Mouse (Mus musculus) right cerebral cortex, postnatal 14 days (tissue): ENCODE measurements at regions not wholly inside any gene's neighbourhood (a gene's known extent, or its start where the extent isn't known, plus 50 kb on each side); places are given as distances from the start of the nearest gene placed in this dataset.
A peak's percentile ranks its signal among the peaks of the same experiment; 100 is the strongest.

Experiments
- DNase-seq: peaks from one replicate; pipeline ENCODE4 v3.0.0; 2022

DNA sequence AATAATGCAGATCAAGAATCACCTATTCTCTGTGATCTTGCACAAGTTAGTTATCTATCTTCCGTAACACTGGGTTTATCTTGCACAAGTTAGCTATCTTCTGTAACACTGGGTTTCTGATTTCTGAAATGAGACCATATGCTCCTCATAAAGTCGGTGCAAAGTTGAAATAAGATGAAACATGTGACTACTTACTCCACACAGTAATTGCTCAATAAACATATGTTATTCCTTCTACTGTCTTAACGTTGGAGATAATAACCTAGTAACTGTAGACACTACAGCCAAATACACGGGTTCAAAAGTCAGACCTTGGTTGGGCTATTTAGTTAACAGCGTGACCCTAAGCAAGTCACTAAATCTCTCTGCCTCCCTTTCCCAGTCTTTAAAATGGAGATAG lies 65.8 kb upstream of the Atp11b start:
- no peak for DNase-seq

DNA sequence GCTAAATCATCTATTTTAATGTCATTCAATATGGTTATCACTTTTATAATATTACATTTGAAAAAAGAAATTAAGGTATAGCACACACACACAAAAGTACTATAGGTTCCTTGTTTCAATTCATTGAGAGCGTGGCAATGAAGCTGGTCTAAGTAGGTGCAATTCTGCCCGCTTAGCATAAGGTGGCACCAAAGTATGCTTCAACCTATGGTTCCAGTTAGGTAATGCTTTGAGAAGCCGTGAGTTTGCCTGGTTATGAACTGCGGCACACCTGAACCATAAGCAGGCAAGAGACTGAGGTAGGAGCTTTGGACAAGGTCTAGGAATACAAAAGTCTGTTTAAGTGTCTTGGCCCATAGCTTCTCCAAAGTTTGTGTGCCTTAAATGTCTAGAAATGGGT lies 65.1 kb upstream of the Atp11b start:
- DNase-seq = no peak

DNA sequence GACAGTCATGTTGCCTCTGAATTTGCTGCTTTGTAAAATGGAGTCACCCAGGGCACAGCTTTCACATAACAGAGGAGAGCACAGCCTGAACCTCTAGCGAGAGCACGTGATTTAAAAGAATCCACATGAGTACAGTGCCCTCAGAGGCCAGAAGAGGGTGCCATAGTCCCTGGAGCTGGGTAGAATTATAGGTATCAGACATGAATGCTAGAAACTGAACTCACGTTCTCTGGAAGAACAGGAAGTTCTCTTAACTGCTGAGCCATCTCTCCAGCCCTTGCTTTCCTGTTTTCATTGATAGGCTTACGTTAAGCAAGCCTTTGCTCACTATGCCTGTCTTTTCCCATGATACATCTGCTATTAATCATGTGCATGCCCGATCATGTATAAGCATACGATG lies 60.9 kb upstream of the Atp11b start:
- DNase-seq = peak; percentile 79

DNA sequence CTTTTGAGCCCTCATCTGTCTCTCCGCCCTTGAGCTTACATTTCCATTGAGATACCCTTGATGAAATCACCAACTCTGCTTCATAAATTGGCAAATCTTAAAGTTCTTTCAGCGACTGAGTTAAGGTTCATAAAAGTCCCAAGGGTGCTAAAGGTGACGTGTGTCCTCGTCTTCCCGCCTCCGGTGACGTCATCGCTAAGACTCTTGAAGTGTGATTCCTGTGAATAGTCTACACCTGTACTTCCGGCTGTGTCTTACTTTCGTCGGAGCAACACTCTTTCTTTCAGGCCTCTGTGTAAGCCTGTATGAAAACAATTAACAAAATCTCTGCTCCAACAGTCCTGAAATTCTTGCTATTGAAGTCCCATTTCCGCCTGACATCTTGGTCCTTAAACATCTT lies 60.4 kb upstream of the Atp11b start:
- DNase-seq = no peak

DNA sequence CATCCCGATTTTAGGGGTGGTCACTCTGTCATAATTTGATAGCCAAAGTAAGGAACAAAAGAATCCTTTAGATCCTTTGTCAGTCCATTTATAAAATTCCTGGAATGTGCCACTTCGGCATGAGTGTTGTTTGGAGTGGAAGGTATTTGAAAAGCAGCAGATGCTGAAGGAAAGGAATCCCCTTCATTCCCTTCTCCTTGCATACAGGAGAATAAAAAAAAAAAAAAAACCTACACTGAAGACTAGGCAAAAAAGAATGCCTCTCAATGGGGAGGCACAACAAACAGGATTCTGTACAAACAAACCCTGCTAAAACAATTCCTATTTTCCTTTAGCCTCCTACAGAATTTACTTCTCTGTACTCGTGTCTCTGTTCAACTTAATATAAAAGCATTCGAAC lies 59.7 kb upstream of the Atp11b start:
- no peak for DNase-seq

DNA sequence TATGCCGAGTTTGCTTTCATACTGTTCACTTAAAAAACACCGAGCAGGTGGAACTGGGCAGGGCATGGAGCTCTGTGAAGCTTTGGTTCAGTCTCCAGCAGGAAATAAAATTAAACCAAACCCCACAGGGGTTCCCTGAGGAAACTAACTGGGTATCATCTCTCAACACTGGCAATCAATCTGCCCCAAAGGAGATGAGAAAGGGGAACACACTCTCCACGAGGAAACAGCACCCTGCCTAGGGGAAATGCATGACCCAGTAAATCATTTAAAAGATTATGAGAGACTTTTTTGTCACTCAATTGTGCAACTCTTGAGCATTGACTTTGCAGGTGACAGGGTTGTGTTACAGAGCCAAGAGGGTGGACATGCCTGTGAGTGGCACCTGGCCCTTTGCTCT lies 58.0 kb upstream of the Atp11b start:
- DNase-seq = no peak

DNA sequence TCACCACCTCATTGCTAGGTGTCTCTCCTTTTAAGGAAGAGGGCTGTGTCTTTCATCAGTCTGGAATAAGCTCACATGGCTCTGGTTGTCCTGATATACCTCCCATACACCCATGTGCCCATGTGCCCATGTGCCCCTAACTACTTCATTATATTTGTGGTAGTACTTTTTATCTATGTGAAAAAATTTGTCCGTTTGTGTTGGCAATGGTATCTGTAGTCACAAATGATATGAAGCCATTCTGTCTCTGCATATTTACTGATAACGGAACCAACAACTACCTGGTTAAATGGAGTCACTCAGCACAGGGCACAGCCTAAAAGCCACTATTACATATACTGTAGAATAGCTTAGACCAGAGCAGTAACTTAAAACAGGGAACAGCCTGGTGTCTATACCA lies 54.6 kb upstream of the Atp11b start:
- DNase-seq = no peak

DNA sequence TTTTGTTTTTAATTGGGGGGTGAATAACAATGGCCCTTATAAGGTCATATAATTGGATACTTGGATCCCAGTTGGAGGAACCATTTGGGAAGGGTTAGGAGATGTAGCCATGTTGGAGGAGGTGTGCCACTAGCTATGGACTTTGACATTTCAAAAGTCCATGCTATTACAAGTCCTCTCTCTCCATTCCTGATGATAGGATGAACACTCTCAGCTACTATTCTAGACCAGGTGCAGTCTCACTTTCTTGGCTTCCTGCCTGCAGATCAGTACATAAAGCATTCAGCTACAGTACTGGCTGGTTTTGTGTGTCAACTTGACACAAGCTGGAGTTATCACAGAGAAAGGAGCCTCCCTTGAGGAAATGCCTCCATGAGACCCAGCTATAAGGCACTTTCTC lies 53.9 kb upstream of the Atp11b start:
- no peak for DNase-seq

DNA sequence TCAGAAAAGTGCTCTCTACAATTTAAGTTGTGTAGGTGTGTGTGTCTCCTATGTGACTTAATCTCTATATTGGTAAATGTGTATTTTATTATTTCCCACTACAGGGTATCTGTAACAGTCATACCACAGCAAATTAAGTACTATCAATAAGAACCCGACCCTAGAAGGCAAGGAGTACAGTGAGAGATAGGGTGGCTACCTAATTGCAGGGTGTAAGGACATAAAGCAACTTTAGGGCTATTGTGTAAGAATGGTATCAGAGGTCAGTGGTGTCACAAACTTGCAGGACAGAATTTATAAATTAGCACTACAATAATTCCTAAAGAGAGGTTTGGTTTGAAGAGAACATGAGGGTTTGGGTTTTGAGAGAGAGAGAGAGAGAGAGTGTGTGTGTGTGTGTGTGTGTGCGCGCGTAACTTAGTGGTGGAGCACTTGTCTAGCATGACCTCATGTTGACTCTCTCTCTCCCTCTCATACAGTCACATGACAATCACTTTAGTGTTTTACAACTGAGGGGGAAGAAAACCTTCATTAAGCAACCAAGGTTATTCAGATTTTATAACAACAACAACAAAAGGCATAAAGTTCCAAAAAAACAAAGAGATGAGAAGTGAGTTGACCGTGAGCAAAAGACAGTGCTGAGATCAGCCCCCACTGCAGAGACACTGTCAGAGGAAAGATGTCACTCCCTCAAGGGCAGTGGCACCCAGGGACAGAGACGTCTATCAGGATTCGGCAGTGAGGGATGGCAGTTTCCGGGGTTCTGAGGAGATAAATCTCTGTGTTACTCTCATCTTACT lies 50.2 kb upstream of the Atp11b start:
- DNase-seq = no peak
